Mouse (Mus musculus) megakaryocyte, embryonic 14.5 days (primary cell): ENCODE data around the gene Sh3d19.

ENCODE experiments used
- FLI1 ChIP-seq: IDR thresholded peaks from 2 replicates; pipeline ENCODE4 v1.6.1; 2012; ENCODE audit warnings: low read length, inconsistent platforms, mixed read lengths
- GATA1 ChIP-seq: IDR thresholded peaks from 3 replicates; pipeline ENCODE4 v1.6.1; 2012; ENCODE audit warnings: mixed read lengths, low read length, inconsistent platforms, borderline replicate concordance

GRCm38 (mm10) chr3:86072066-86072465, 101.2 kb downstream of the Sh3d19 start:
- TF ChIP-seq GATA1 (no peak), FLI1 (no peak)
